Mouse (Mus musculus) heart, embryonic 12.5 days (tissue): ENCODE measurements around the gene Bach2. TPM values are rescaled to one million over a fixed set of nuclear protein-coding genes. Genes with fewer than 3 reads are reported as not detected.
A peak's percentile ranks its signal among the peaks of the same experiment; 100 is the strongest.

Experiments
- ATAC-seq: fragments of 200-750 bp; cut with Nextera tagmentation; 2 replicates; pipeline ENCODE4 v1.8.0; 2017; ENCODE audit warnings: moderate TSS enrichment, moderate library complexity; ENCODE audit not compliant: insufficient number of reproducible peaks, low FRiP score
- H3K27ac ChIP-seq: fragments of 300-500 bp; sonication (generic); 2 replicates; pipeline ENCODE4 v1.5.1; 2016; ENCODE audit warnings: mild to moderate bottlenecking, moderate library complexity; ENCODE audit not compliant: poor library complexity, severe bottlenecking
- H3K27me3 ChIP-seq: fragments of 300-500 bp; sonication (generic); replicated peaks from 2 replicates; pipeline ENCODE4 v1.6.1; 2016; ENCODE audit warnings: mild to moderate bottlenecking, moderate library complexity
- H3K36me3 ChIP-seq: fragments of 300-500 bp; sonication (generic); 2 replicates; pipeline ENCODE4 v1.6.1; 2016; ENCODE audit warnings: mild to moderate bottlenecking, moderate library complexity
- H3K4me1 ChIP-seq: fragments of 300-500 bp; sonication (generic); replicated peaks from 2 replicates; pipeline ENCODE4 v1.6.1; 2016; ENCODE audit warnings: mild to moderate bottlenecking
- H3K4me2 ChIP-seq: fragments of 300-500 bp; sonication (generic); 2 replicates; pipeline ENCODE4 v1.6.1; 2016; ENCODE audit warnings: mild to moderate bottlenecking, moderate library complexity
- H3K4me3 ChIP-seq: fragments of 300-500 bp; sonication (generic); 2 replicates; pipeline ENCODE4 v1.5.1; 2016; ENCODE audit warnings: mild to moderate bottlenecking
- H3K9ac ChIP-seq: fragments of 300-500 bp; sonication (generic); 2 replicates; pipeline ENCODE4 v1.6.1; 2016; ENCODE audit warnings: mild to moderate bottlenecking, moderate library complexity
- H3K9me3 ChIP-seq: fragments of 300-500 bp; sonication (generic); replicated peaks from 2 replicates; pipeline ENCODE4 v1.6.1; 2016; ENCODE audit warnings: mild to moderate bottlenecking, moderate library complexity
- WGBS: fragments of 180-500 bp; shearing (Covaris S2); methylation state at CpG from one replicate; pipeline ENCODE4 v1.1.7; 2016; 5-methylcytosine and 5-hydroxymethylcytosine counted together
- polyA plus RNA-seq: library from polyadenylated mRNA; unstranded; fragments of >200 nt; fragmentation: Nextera tagmentation; extraction: Ambion mirVana; gene quantifications from 2 replicates; pipeline ENCODE4 v1.2.1, GENCODE M21; 2016

Bach2 gene
- polyA plus RNA-seq, 1 experiment from 2014 or later, result 7.0 TPM

- Histone ChIP-seq H3K4me2 (no peak overlapping the region), H3K9ac (no peak overlapping the region), H3K36me3 (no peaks in the 10 kb centered on the region), H3K9me3 (no peaks in the 10 kb centered on the region), H3K27me3 (no peaks in the 10 kb centered on the region), H3K4me3 (no peak overlapping the region), H3K4me1 (peaks cover 54% of the 10 kb centered on the region), H3K27ac (no peak overlapping the region)
- ATAC-seq, result no peak
- WGBS, result 74% methylated on average over 12 of the region's 12 CpGs
These were observed 93.4 kb downstream of the Bach2 start for GRCm38 (mm10) chr4:32332028-32332427.

- Histone ChIP-seq H3K4me1 (peaks cover 55% of the 10 kb centered on the region), H3K27me3 (no peaks in the 10 kb centered on the region), H3K27ac (no peak overlapping the region), H3K9me3 (no peaks in the 10 kb centered on the region), H3K4me3 (no peak overlapping the region), H3K4me2 (no peak overlapping the region), H3K36me3 (no peaks in the 10 kb centered on the region), H3K9ac (no peak overlapping the region)
- WGBS, result 82% methylated on average over 1 of the region's 1 CpGs
- ATAC-seq, result no peak
These were observed 95.5 kb downstream of the Bach2 start for GRCm38 (mm10) chr4:32334131-32334530.

- no peak overlapping the region for H3K9ac ChIP-seq
- H3K36me3 ChIP-seq, result no peaks in the 10 kb centered on the region
- H3K27me3 ChIP-seq, result no peaks in the 10 kb centered on the region
- no peak overlapping the region for H3K4me2 ChIP-seq
- H3K4me1 ChIP-seq, result peaks cover 56% of the 10 kb centered on the region
- no peak for ATAC-seq
- H3K4me3 ChIP-seq, result no peak overlapping the region
- no peaks in the 10 kb centered on the region for H3K9me3 ChIP-seq
- WGBS, result 78% methylated on average over 5 of the region's 5 CpGs
- no peak overlapping the region for H3K27ac ChIP-seq
These were observed 96.2 kb downstream of the Bach2 start for GRCm38 (mm10) chr4:32334765-32335164.

GRCm38 (mm10) chr4:32335659-32336058 lies 97.1 kb downstream of the Bach2 start:
- Histone ChIP-seq H3K9me3 (no peaks in the 10 kb centered on the region), H3K4me2 (peak overlapping the region; percentile 52; the same call in 1 of the 2 replicates), H3K4me3 (no peak overlapping the region), H3K4me1 (peaks cover 53% of the 10 kb centered on the region), H3K27ac (peak overlapping the region; percentile 73), H3K9ac (peak overlapping the region; percentile 23; the same call in 1 of the 2 replicates), H3K36me3 (no peaks in the 10 kb centered on the region), H3K27me3 (no peaks in the 10 kb centered on the region)
- no peak for ATAC-seq
- WGBS, result 64% methylated on average over 12 of the region's 12 CpGs

GRCm38 (mm10) chr4:32336642-32337041 lies 98.0 kb downstream of the Bach2 start:
- Histone ChIP-seq H3K27me3 (no peaks in the 10 kb centered on the region), H3K9ac (no peak overlapping the region), H3K27ac (peak overlapping the region; percentile 73), H3K9me3 (no peaks in the 10 kb centered on the region), H3K4me2 (peak overlapping the region; percentile 52), H3K4me1 (peaks cover 44% of the 10 kb centered on the region), H3K4me3 (no peak overlapping the region), H3K36me3 (no peaks in the 10 kb centered on the region)
- no peak for ATAC-seq
- WGBS, result 19% methylated on average over 4 of the region's 4 CpGs

- 2% methylated on average over 11 of the region's 11 CpGs for WGBS
- peak; percentile 91 for ATAC-seq
- Histone ChIP-seq H3K9ac (no peak overlapping the region), H3K4me2 (peak overlapping the region; percentile 26), H3K4me3 (no peak overlapping the region), H3K36me3 (no peaks in the 10 kb centered on the region), H3K9me3 (no peaks in the 10 kb centered on the region), H3K4me1 (peaks cover 44% of the 10 kb centered on the region), H3K27me3 (no peaks in the 10 kb centered on the region), H3K27ac (peak overlapping the region; percentile 52)
These were observed 99.0 kb downstream of the Bach2 start for GRCm38 (mm10) chr4:32337638-32338037.

- Histone ChIP-seq H3K9me3 (no peaks in the 10 kb centered on the region), H3K4me3 (no peak overlapping the region), H3K4me2 (peak overlapping the region; percentile 26; the same call in 1 of the 2 replicates), H3K9ac (peak overlapping the region; percentile 33; the same call in 1 of the 2 replicates), H3K4me1 (peaks cover 51% of the 10 kb centered on the region), H3K36me3 (no peaks in the 10 kb centered on the region), H3K27ac (peak overlapping the region; percentile 52), H3K27me3 (no peaks in the 10 kb centered on the region)
- ATAC-seq, result no peak
- WGBS, result 38% methylated on average over 10 of the region's 10 CpGs
These were observed 99.8 kb downstream of the Bach2 start for GRCm38 (mm10) chr4:32338451-32338850.

- Histone ChIP-seq H3K9ac (no peak overlapping the region), H3K27me3 (no peaks in the 10 kb centered on the region), H3K4me3 (no peak overlapping the region), H3K27ac (no peak overlapping the region), H3K9me3 (no peaks in the 10 kb centered on the region), H3K36me3 (no peaks in the 10 kb centered on the region), H3K4me2 (no peak overlapping the region), H3K4me1 (peaks cover 51% of the 10 kb centered on the region)
- no peak for ATAC-seq
- WGBS, result 79% methylated on average over 7 of the region's 7 CpGs
These were observed 102.2 kb downstream of the Bach2 start for GRCm38 (mm10) chr4:32340844-32341243.

- no peak for ATAC-seq
- WGBS, result 68% methylated on average over 7 of the region's 7 CpGs
These were observed 103.7 kb downstream of the Bach2 start for GRCm38 (mm10) chr4:32342269-32342668.

GRCm38 (mm10) chr4:32343256-32344165 lies 104.9 kb downstream of the Bach2 start:
- Histone ChIP-seq H3K4me3 (no peak overlapping the region), H3K9me3 (no peaks in the 10 kb centered on the region), H3K27ac (peak overlapping the region; percentile 40; the same call in 1 of the 2 replicates), H3K27me3 (no peaks in the 10 kb centered on the region), H3K4me1 (peaks cover 31% of the 10 kb centered on the region), H3K36me3 (no peaks in the 10 kb centered on the region), H3K4me2 (0 out of 2 replicates have a peak overlapping the region, but pooled peaks have one; percentile 9), H3K9ac (no peak overlapping the region)
- 38% methylated on average over 14 of the region's 14 CpGs for WGBS
- ATAC-seq, result no peak

More at GRCm38 (mm10) chr4:32342269-32342668, 103.7 kb downstream of the Bach2 start:
- Histone ChIP-seq H3K36me3 (no peaks in the 10 kb centered on the region), H3K4me1 (peaks cover 41% of the 10 kb centered on the region), H3K27me3 (no peaks in the 10 kb centered on the region), H3K27ac (no peak overlapping the region), H3K4me3 (no peak overlapping the region), H3K9me3 (no peaks in the 10 kb centered on the region), H3K4me2 (no peak overlapping the region), H3K9ac (no peak overlapping the region)

GRCm38 (mm10) chr4:32344276-32344675 lies 105.7 kb downstream of the Bach2 start:
- no peak overlapping the region for H3K4me2 ChIP-seq
- no peaks in the 10 kb centered on the region for H3K36me3 ChIP-seq
- no peak overlapping the region for H3K4me3 ChIP-seq
- H3K27ac ChIP-seq, result no peak overlapping the region
- peak; percentile 18; the same call in 1 of the 2 replicates for ATAC-seq
- no peak overlapping the region for H3K9ac ChIP-seq
- 62% methylated on average over 9 of the region's 9 CpGs for WGBS
- no peaks in the 10 kb centered on the region for H3K27me3 ChIP-seq
- H3K4me1 ChIP-seq, result peaks cover 23% of the 10 kb centered on the region
- H3K9me3 ChIP-seq, result no peaks in the 10 kb centered on the region
